Mouse (Mus musculus) embryonic fibroblast, embryonic 13.5 days (primary cell): ENCODE measurements around the gene Carhsp1.

Source experiments
- CTCF ChIP-seq: IDR thresholded peaks from 2 replicates; pipeline ENCODE4 v1.5.1; 2011; ENCODE audit warnings: mild to moderate bottlenecking, control low read depth, low read length, moderate library complexity, borderline replicate concordance; ENCODE audit not compliant: insufficient read depth
- POLR2A ChIP-seq: IDR thresholded peaks from 2 replicates; pipeline ENCODE4 v1.6.1; 2011; ENCODE audit warnings: low read depth, mild to moderate bottlenecking, control low read depth, low read length, moderate library complexity

- TF ChIP-seq POLR2A = no peak
- no peak for TF ChIP-seq CTCF
Measured at GRCm38 (mm10) chr16:8645546-8645945, 26.4 kb downstream of the Carhsp1 start.
